Mouse (Mus musculus) right cerebral cortex, postnatal 14 days (tissue): ENCODE measurements around the gene Vamp2.

ENCODE experiments used
- DNase-seq: peaks from one replicate; pipeline ENCODE4 v3.0.0; 2022

Gene Vamp2

GRCm38 (mm10) chr11:69117737-69118695, 29.7 kb downstream of the Vamp2 start:
- peak; percentile 49 for DNase-seq

- DNase-seq: peak; percentile 68
Observed at GRCm38 (mm10) chr11:69118765-69119164, 30.5 kb downstream of the Vamp2 start.

GRCm38 (mm10) chr11:69119446-69120155, 31.3 kb downstream of the Vamp2 start:
- no peak for DNase-seq

- DNase-seq: peak; percentile 4
Observed at GRCm38 (mm10) chr11:69120221-69121000, 32.1 kb downstream of the Vamp2 start, which contains the start of gene Hes7. Gene Hes7 (plus strand): TSS chr11:69120404.

- DNase-seq: peak; percentile 27
Observed at GRCm38 (mm10) chr11:69121001-69121740, 32.9 kb downstream of the Vamp2 start.

GRCm38 (mm10) chr11:69121741-69122335, 33.5 kb downstream of the Vamp2 start:
- DNase-seq: peak; percentile 59

- peak; percentile 90 for DNase-seq
Observed at GRCm38 (mm10) chr11:69122336-69122951, 34.2 kb downstream of the Vamp2 start, which contains the start of gene 9130213A22Rik. Gene 9130213A22Rik (minus strand): TSS chr11:69122589.

GRCm38 (mm10) chr11:69123056-69123692, 34.9 kb downstream of the Vamp2 start:
- DNase-seq: peak; percentile 88

GRCm38 (mm10) chr11:69123693-69124497, 35.6 kb downstream of the Vamp2 start:
- peak; percentile 88 for DNase-seq

GRCm38 (mm10) chr11:69124498-69124847, 36.2 kb downstream of the Vamp2 start:
- peak; percentile 63 for DNase-seq

- peak; percentile 70 for DNase-seq
Observed at GRCm38 (mm10) chr11:69125041-69125851, 37.0 kb downstream of the Vamp2 start.

GRCm38 (mm10) chr11:69125852-69125918, 37.4 kb downstream of the Vamp2 start, which contains the start of gene Aloxe3:
Gene Aloxe3 (plus strand): TSS chr11:69125896.
- DNase-seq: no peak

GRCm38 (mm10) chr11:69125919-69126705, 37.8 kb downstream of the Vamp2 start:
- DNase-seq: peak; percentile 4

- no peak for DNase-seq
Observed at GRCm38 (mm10) chr11:69126706-69127095, 38.4 kb downstream of the Vamp2 start.

GRCm38 (mm10) chr11:69128426-69129122, 40.3 kb downstream of the Vamp2 start:
- no peak for DNase-seq

GRCm38 (mm10) chr11:69133566-69133922, 45.3 kb downstream of the Vamp2 start:
- DNase-seq: no peak

GRCm38 (mm10) chr11:69133923-69134621, 45.8 kb downstream of the Vamp2 start:
- peak; percentile 86 for DNase-seq

- DNase-seq: no peak
Observed at GRCm38 (mm10) chr11:69134622-69134968, 46.3 kb downstream of the Vamp2 start.
